Mouse (Mus musculus) thymus, postnatal 25 days (tissue): ENCODE results near the gene Gm7075.
A peak's percentile ranks its signal among the peaks of the same experiment; 100 is the strongest.
"Not testable (repeated sequence)": the region's sequence is repeated elsewhere in the genome, so short reads cannot be mapped to it uniquely, and the experiment has no call there.

Experiments used
- DNase-seq: peaks from one replicate; pipeline ENCODE4 v3.0.0; 2022

Gene Gm7075

GRCm38 (mm10) chr10:63415850-63416249, 5.7 kb downstream of the Gm7075 start:
- no peak for DNase-seq

- no peak for DNase-seq
Measured at GRCm38 (mm10) chr10:63415287-63415686, 6.3 kb downstream of the Gm7075 start.

GRCm38 (mm10) chr10:63412756-63413155, 8.8 kb downstream of the Gm7075 start:
- DNase-seq, result no peak

- not testable (repeated sequence) for DNase-seq
Measured at GRCm38 (mm10) chr10:63411674-63412073, 9.9 kb downstream of the Gm7075 start.

GRCm38 (mm10) chr10:63410162-63410956, 11.2 kb downstream of the Gm7075 start:
- DNase-seq, result no peak

GRCm38 (mm10) chr10:63403636-63404035, 18.0 kb downstream of the Gm7075 start:
- DNase-seq, result no peak

- DNase-seq, result no peak
Measured at GRCm38 (mm10) chr10:63402731-63403504, 18.7 kb downstream of the Gm7075 start.

- no peak for DNase-seq
Measured at GRCm38 (mm10) chr10:63396963-63397362, 24.6 kb downstream of the Gm7075 start.

GRCm38 (mm10) chr10:63388948-63389347, 32.6 kb downstream of the Gm7075 start:
- no peak for DNase-seq

- no peak for DNase-seq
Measured at GRCm38 (mm10) chr10:63386991-63387390, 34.6 kb downstream of the Gm7075 start.

- peak; percentile 74 for DNase-seq
Measured at GRCm38 (mm10) chr10:63386444-63386843, 35.1 kb downstream of the Gm7075 start.

GRCm38 (mm10) chr10:63385897-63386296, 35.7 kb downstream of the Gm7075 start:
- not testable (repeated sequence) for DNase-seq

- peak; percentile 75 for DNase-seq
Measured at GRCm38 (mm10) chr10:63382372-63383279, 39.0 kb downstream of the Gm7075 start, which contains the start of gene Dnajc12. TSS of gene Dnajc12 (plus strand) at chr10:63382443.

GRCm38 (mm10) chr10:63381498-63382280, 39.9 kb downstream of the Gm7075 start, which contains the start of gene Sirt1:
TSS of gene Sirt1 (minus strand) at chr10:63381704.
- peak; percentile 47 for DNase-seq

GRCm38 (mm10) chr10:63378948-63379680, 42.5 kb downstream of the Gm7075 start:
- DNase-seq, result no peak

GRCm38 (mm10) chr10:63377468-63377867, 44.1 kb downstream of the Gm7075 start:
- peak; percentile 52 for DNase-seq

GRCm38 (mm10) chr10:63376303-63376702, 45.3 kb downstream of the Gm7075 start:
- no peak for DNase-seq
